Mouse (Mus musculus) neutrophil, adult 65 days (primary cell): ENCODE results near the gene Golph3l. TPM values are rescaled to one million over a fixed set of nuclear protein-coding genes. Genes with fewer than 3 reads are reported as not detected.

Experiments
- total RNA-seq: library from RNA; stranded (reverse); gene quantifications from 2 replicates; pipeline ENCODE4 v1.2.4, GENCODE M21; 2023

The Golph3l gene
- total RNA-seq, result 16.3 and 16.9 TPM in 2 replicates

DNA sequence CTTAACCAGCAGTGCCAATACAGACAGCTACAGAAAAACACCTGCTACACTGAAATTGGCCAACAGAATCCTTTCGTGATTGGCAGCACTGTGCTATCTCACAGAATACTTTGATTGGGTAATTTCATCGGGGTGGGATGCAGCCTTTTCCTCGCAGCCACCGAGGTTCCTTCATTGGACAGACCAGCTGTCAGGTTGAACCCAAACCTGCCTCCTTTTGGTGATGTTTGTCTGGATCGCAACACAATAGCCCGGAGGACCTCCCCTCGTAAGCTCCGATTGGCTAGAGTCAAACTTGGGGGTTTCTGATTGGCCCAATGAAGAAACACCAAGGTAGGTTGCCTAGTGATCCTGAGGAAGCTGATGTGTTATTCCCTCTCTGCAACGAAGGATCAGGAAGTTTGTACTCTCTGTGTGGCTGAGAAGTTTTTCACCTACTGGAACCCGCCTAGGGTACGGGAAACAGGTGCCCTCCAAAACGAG is at the start of gene Golph3l:
Gene Golph3l, plus strand, starts transcription at position 331 of the 483 bp plus-strand sequence.

DNA sequence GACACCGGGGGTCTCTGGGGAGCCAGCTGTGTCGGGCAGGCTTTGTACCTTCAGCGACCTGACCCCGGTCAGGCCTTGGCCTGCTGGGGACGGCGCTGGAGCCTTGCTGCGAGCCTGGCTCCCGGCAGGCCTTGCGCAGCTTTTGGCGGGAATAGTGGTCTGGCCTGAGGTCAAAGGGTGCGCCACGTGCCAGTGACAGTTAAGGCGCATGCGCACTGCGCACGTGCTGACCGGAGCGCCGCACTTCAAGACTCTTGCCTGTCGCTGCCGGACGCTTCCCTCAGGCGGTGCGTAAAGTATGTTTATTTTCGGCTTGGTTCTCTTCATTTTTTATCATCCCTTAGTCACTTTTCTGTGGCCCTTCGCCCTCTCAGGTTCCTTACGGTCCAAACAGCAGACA is 29.3 kb upstream of the Golph3l start, which contains the start of gene Hormad1:
Gene Hormad1, plus strand, starts transcription at position 241 of the 400 bp plus-strand sequence.

DNA sequence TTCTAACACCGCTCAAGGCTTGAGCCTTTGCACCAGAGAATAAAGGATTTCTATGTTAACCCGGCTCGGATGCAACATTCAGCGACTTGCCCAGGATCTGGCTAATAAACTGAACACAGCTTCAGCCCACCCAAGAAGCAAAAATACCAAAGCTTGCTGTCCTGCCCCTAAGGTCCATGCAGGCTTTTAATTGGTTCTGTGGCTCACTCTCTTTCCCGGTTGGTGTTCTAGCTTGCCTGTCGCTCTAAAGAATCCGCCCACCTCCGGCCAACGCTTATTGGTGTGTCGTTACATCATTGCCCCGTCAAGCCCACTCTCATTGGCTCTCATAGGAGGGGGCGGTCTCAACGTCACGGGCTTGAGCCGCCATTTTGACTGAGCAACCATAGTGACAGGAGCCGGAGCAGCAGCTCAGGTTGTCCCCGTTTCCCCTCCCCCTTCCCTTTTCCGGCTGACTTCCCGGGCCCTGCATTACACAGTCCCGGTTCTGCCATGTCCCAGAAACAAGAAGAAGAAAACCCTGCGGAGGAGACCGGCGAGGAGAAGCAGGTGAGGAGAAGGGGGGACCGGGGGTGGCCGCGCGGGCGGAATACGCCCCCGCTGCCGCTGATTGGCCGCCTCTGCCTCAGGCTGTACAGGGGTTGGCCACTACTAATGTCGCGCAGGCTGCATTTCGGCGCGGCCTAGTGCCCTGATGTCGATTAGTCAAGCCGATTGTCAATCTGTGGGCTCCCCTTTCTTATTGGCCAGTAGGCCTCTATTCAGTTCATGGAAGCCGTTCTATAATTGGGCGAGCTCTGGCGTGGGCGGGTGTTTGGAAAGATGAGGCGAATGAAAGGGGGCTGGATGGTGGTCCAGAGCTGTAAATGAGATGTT is 36.1 kb downstream of the Golph3l start, which contains the start of gene Ensa:
Gene Ensa, plus strand, starts transcription at position 366 of the 876 bp plus-strand sequence.

DNA sequence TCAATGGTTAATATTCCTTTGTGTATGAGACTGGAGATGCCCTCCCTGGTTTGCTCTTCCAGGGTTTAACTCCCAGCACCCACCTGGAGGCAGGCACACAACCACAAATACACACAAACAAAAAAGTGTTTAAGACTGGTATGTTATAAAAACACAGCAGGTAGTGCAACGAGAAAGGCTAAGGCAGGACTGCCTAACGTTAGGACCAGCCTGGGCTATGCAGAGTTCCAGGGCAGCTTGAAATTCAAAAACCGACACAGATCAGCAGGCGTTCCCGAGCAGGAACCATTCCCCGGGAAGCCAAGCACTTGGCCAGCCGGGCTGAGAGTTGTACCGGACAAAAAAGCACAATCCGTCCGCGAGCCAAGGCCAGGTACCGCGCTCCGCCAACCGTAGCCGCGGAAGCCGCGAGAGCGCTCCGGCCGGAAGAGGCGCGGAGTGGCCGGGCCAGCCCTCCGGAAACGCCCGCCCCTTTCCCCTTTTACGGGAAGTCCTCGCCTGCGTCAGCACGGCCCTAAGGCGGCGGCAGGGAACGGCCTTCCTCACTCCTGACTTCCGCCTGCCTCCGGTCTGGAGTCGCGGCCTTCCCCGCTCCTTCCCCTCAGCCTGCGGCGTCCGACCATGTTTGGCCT is 69.6 kb downstream of the Golph3l start, which contains the start of gene Mcl1:
Gene Mcl1, plus strand, starts transcription at position 553 of the 632 bp plus-strand sequence.

Other genes starting within 250 kb of the Golph3l start
- 15.1 and 20.1 TPM in 2 replicates for gene Setdb1, start 231.7 kb upstream of the Golph3l start, total RNA-seq
- not detected in 2 replicates for gene 4930558C23Rik, start 186.1 kb upstream of the Golph3l start, total RNA-seq
- gene Arnt, start 154.5 kb upstream of the Golph3l start, total RNA-seq, result 61.9 and 86.8 TPM in 2 replicates
- gene Ctsk, start 89.7 kb upstream of the Golph3l start, total RNA-seq, result 0.41 and 1.2 TPM in 2 replicates
- gene Ctss, start 62.1 kb upstream of the Golph3l start, total RNA-seq, result 118 and 145 TPM in 2 replicates
- gene Hormad1, start 29.3 kb upstream of the Golph3l start, total RNA-seq, result not detected in 2 replicates
- 78.0 and 82.9 TPM in 2 replicates for gene Ensa, start 36.1 kb downstream of the Golph3l start, total RNA-seq
- 918 and 970 TPM in 2 replicates for gene Mcl1, start 69.9 kb downstream of the Golph3l start, total RNA-seq
- 3.2 and 4.3 TPM in 2 replicates for gene Adamtsl4, start 99.0 kb downstream of the Golph3l start, total RNA-seq
- gene Ecm1, start 150.6 kb downstream of the Golph3l start, total RNA-seq, result 4.5 and 6.1 TPM in 2 replicates
- gene Tars2, start 171.3 kb downstream of the Golph3l start, total RNA-seq, result 12.0 and 15.1 TPM in 2 replicates
- gene Rprd2, start 229.9 kb downstream of the Golph3l start, total RNA-seq, result 48.2 and 51.7 TPM in 2 replicates